Mouse (Mus musculus) brain, embryonic 14.5 days (tissue): ENCODE measurements around the gene Acoxl. TPM values are rescaled to one million over a fixed set of nuclear protein-coding genes. Genes with fewer than 3 reads are reported as not detected.

Experiments used
- DNase-seq: peaks from one replicate; pipeline ENCODE4 v3.0.0-alpha.2; 2011; ENCODE audit warnings: low read depth
- CTCF ChIP-seq: fragments of 200-500 bp; IDR thresholded peaks from 2 replicates; pipeline ENCODE4 v1.5.1; 2012; ENCODE audit warnings: inconsistent platforms, mild to moderate bottlenecking, moderate library complexity, borderline replicate concordance; ENCODE audit not compliant: insufficient read depth, insufficient read length; ENCODE audit errors: extremely low read depth
- POLR2A ChIP-seq: fragments of 200-500 bp; IDR thresholded peaks from 2 replicates; pipeline ENCODE4 v1.6.1; 2012; ENCODE audit warnings: mild to moderate bottlenecking, inconsistent platforms, borderline replicate concordance; ENCODE audit not compliant: poor library complexity, insufficient read depth, insufficient read length, severe bottlenecking; ENCODE audit errors: extremely low read depth
- polyA plus RNA-seq: library from polyadenylated mRNA; depleted of rRNA; stranded (reverse); fragments of >200 nt; gene quantifications from 2 replicates; pipeline ENCODE4 v1.2.3, GENCODE M21; 2012

The Acoxl gene
- polyA plus RNA-seq, 1 experiment: 0.04 TPM

DNA sequence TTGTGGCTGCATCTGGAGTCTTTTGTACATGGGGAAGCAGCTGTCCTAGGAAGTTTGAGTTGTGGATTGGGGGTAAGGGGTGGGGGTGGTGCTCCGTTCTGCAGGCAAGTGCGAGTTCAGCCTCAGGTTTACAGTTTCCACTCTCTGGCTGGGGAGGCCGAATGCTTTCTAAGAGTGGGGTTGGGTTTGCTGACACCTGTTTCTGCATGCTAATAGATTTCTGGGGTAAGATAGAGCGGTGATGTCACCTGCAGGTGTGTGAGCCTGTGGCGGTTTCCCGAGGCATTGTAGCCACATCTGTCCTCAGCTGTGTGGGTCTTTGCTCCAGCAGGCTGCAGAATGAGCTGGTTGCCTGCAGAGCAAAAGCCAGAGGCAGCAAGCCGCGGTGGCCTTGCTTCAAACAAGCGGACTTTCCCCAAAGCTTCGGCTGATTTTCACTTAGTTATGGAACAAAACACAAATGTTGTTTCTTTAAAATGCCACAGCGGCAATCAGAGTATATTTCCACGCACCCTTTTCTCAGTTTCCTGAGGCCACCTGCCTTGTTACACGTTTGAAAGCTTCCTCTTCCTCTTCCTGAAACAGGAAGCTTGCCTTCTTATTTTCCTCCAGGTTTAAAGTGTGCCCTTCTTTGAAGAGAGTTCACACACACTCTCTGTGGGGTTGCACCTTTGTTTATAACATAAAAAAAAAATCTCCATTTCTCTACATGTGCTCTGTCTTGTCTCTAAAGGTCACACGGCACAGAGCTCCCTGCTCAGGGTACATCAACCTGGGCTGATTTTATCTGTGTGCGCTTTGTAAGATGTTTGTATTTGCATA is 89.0 kb downstream of the Acoxl start:
- TF ChIP-seq POLR2A (no peak), CTCF (no peak)
- DNase-seq: peak; percentile 35

GRCm38 (mm10) chr2:127928279-127928678 is 89.6 kb downstream of the Acoxl start:
- peak; percentile 13 for DNase-seq
- TF ChIP-seq CTCF: no peak

DNA sequence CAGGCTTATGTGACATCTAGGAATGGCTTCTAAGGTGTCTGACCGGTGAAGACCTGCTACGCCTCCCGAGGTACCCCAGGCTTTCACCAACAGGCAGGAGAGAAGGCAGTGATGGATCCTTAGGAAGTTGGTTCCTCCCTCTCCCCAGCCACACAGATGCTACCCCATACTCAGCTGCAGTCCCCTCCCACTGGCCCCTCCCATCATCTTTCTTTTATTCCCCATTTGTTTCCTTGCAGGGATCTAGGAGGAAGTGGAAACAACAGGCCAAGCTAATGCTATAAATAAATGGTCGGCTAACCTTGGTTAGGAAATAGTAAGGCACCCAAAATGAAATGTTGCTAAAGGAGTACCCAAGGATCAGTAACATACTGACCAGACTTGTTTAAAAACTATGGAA is 90.2 kb downstream of the Acoxl start:
- no peak for DNase-seq
- TF ChIP-seq POLR2A (no peak), CTCF (no peak)

DNA sequence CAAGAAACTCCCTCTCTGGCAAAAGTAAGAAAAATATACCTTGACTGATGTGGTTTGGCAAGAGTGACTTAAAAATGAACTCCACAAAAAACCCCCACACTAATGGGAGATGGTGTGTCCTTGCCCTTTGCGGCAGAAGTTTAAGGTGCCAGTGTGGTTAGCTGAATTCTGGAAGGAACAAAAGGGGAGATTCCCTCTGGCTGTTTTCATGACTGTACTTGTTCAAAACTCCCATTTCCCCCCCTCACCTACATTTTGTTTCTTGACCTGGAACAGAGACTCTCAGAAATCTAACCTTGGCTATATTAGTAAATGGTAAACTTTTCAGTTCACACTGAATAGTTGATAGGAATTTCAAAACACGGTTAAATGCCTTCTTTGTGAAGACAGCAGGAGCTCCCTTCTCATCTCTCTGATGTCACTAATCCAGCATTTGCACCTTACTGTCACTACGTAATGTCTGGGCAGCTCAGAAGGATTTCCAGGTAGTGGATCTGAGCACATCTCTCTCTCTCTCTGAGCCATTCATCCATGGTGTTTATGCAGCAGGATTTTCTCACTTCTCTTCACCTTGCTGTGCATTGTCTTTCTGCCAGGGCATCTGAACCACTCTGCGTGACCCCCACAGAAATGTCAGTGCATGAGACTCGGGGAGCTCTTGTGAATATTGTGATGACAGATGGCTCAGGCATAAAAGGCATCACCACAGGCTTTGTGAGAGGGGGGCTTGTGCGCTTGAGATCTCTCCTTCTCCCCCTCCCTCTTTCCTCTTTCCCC is 91.5 kb downstream of the Acoxl start:
- TF ChIP-seq POLR2A: no peak
- TF ChIP-seq CTCF: no peak
- peak; percentile 18 for DNase-seq

DNA sequence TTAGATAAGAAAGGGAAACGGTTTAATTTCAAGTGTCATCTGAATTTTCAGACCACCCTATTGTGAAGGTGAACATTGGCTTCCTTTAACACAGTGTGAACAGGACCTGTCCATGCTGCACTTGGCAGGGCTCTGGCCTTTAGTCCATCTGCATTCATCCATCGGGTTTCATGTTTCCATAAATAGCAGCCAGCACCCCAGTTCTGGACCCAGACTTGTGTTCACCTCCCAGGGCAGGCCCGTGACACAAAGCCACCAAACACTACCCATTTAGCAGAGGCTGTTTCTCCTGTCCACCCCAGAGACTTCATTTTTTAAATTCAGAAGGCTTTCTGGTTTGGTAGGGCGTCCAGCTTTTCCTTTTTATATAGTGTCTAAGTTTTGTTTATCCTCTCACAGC is 92.9 kb downstream of the Acoxl start:
- no peak for TF ChIP-seq CTCF
- no peak for DNase-seq

- peak; percentile 54 for DNase-seq
- TF ChIP-seq CTCF: no peak
- no peak for TF ChIP-seq POLR2A
These were observed 94.9 kb downstream of the Acoxl start for GRCm38 (mm10) chr2:127933531-127933931.

GRCm38 (mm10) chr2:127937079-127937478 is 98.4 kb downstream of the Acoxl start:
- DNase-seq: no peak
- TF ChIP-seq POLR2A (no peak), CTCF (peak; percentile 27; the same call in 1 of the 2 replicates)

DNA sequence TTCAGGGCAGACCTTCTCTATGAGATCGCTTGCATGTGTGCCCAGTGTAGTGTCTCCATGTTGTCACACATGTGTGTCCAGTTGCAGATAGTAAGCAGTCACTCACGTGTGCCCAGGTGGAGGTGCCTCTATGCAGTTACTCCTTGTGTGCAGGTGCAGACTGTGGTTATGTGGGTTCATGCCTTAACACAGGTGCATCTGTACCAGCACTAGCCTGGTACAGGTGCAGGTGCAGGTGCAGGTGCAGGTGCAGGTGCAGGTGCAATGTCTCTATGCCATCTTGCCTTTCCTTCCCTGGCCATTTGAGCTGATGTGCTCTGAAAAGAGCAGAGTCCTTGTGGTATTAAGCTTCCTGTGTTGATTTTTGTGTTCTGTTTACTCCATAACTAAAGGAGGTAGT is 100.5 kb downstream of the Acoxl start:
- no peak for DNase-seq
- TF ChIP-seq CTCF: no peak
- TF ChIP-seq POLR2A: no peak

- TF ChIP-seq CTCF (no peak), POLR2A (no peak)
- DNase-seq: peak; percentile 58
These were observed 121.9 kb downstream of the Acoxl start for GRCm38 (mm10) chr2:127960579-127960978.

GRCm38 (mm10) chr2:127961154-127961553 is 122.5 kb downstream of the Acoxl start:
- TF ChIP-seq CTCF (no peak), POLR2A (no peak)
- peak; percentile 78 for DNase-seq

DNA sequence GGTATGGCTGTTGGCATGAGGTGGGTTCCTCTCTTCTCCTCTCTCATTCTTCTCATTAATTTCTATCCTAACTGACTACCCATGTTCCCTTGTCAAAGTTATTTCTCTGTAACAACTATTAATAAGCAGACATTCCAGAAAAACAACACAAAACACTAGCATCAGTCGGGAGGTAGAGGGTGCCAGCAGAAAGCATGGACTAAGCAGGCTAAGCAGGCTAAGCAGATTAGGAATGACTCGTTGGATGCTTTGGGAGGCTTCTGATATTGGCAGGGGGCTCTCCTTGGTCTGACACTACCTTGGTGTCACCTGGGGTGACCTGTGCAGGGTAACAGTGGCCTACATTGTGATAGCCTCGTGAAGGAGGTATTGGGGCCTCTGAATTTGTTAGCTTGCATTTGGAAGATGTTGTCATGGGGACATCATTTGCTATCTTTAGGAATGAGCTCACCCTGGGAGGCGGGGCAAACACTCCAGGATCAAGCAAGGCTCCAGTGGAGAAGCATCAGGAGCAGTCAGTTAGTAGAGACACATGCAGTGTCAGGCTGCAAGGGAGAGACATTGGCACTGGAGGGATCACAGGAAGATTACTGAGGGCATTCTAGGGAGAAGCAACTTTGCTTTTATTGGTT is 123.2 kb downstream of the Acoxl start:
- TF ChIP-seq CTCF: no peak
- no peak for TF ChIP-seq POLR2A
- DNase-seq: peak; percentile 7

- no peak for TF ChIP-seq POLR2A
- TF ChIP-seq CTCF: no peak
- no peak for DNase-seq
These were observed 130.3 kb downstream of the Acoxl start for GRCm38 (mm10) chr2:127968944-127969343.

- DNase-seq: no peak
- TF ChIP-seq CTCF: no peak
- no peak for TF ChIP-seq POLR2A
These were observed 137.6 kb downstream of the Acoxl start for GRCm38 (mm10) chr2:127976276-127976675.
